ENCODE assay signal across 8 mouse cellular contexts in genomic region chr2:30469796-30470142, GRCm38 (mm10). TPM values are rescaled to one million over a fixed set of nuclear protein-coding genes. Genes with fewer than 3 reads are reported as not detected.
DNase-seq lines count a peak whose midpoint lies in the region; ATAC-seq and TF ChIP-seq lines count a peak whose summit lies in the region.

No protein-coding gene starts in this region.

- H3K9ac ChIP-seq in heart, adult 2 months (ENCODE audit: low read depth, low read length): peak overlapping the region; percentile 75
- peak overlapping the region; percentile 89 for H3K9ac ChIP-seq in kidney, embryonic 14.5 days (ENCODE audit: low read depth, low read length)
- H3K9ac ChIP-seq in limb, embryonic 13.5 days: peak overlapping the region; percentile 76
- peak overlapping the region; percentile 77 for H3K9ac ChIP-seq in midbrain, embryonic 13.5 days (replicated peaks)

- H3K27me3 ChIP-seq in heart, adult 2 months (ENCODE audit: control insufficient read depth, insufficient read depth, low read length): no peaks in the 10 kb centered on the region
- no peaks in the 10 kb centered on the region for H3K27me3 ChIP-seq in kidney, embryonic 14.5 days (ENCODE audit: control insufficient read depth, insufficient read depth, low read length)
- no peaks in the 10 kb centered on the region for H3K27me3 ChIP-seq in limb, embryonic 13.5 days
- H3K27me3 ChIP-seq in midbrain, embryonic 13.5 days: peaks cover 12% of the 10 kb centered on the region

- peak; percentile 6; the same call in 1 of the 2 replicates for ATAC-seq in kidney, embryonic 14.5 days (ENCODE audit: low FRiP score, low TSS enrichment)
- 0 out of 2 replicates have a peak, but pooled peaks have one; percentile 7 for ATAC-seq in limb, embryonic 13.5 days (ENCODE audit: low FRiP score, low read depth)
- peak; percentile 46 for ATAC-seq in midbrain, embryonic 13.5 days

- TF ChIP-seq POLR2A in heart, adult 2 months (IDR thresholded peaks at IDR 0.05; ENCODE audit: insufficient read depth, low read depth, low read length): 0 out of 2 replicates have a peak, but pooled peaks have one; percentile 15

- H3K36me3 ChIP-seq in heart, adult 2 months (ENCODE audit: control insufficient read depth, insufficient read depth, low read length): no peaks in the 10 kb centered on the region
- no peaks in the 10 kb centered on the region for H3K36me3 ChIP-seq in kidney, embryonic 14.5 days (ENCODE audit: control insufficient read depth, insufficient read depth, low read length)
- H3K36me3 ChIP-seq in limb, embryonic 13.5 days: no peaks in the 10 kb centered on the region
- no peaks in the 10 kb centered on the region for H3K36me3 ChIP-seq in midbrain, embryonic 13.5 days

- H3K4me1 ChIP-seq in heart, adult 2 months (ENCODE audit: control insufficient read depth, insufficient read depth, low read length): peaks cover 2% of the 10 kb centered on the region
- peaks cover 19% of the 10 kb centered on the region; the same call in 1 of the 2 replicates for H3K4me1 ChIP-seq in kidney, embryonic 14.5 days (ENCODE audit: control insufficient read depth, insufficient read depth, low read length)
- peaks cover 40% of the 10 kb centered on the region for H3K4me1 ChIP-seq in limb, embryonic 13.5 days
- H3K4me1 ChIP-seq in midbrain, embryonic 13.5 days (replicated peaks): peaks cover 38% of the 10 kb centered on the region

- DNase-seq in heart, adult 2 months: peak; percentile 83 to 85
- DNase-seq in heart, adult 9 months (ENCODE audit: low spot score in 2 of 2): no peak
- DNase-seq in embryo, embryonic 10.5 days (ENCODE audit: low spot score): peak; percentile 96
- DNase-seq in gastrocnemius, postnatal 36 days: peak; percentile 61 to 74
- DNase-seq in spleen, postnatal 10 days (ENCODE audit: low spot score in 2 of 2): peak; percentile 44 to 66

- TF ChIP-seq CTCF in heart, adult 2 months (IDR thresholded peaks at IDR 0.05): peak; percentile 65

- H3K4me3 ChIP-seq in heart, adult 2 months: peak overlapping the region; percentile 77
- peak overlapping the region; percentile 97 for H3K4me3 ChIP-seq in kidney, embryonic 14.5 days (ENCODE audit: low read length)
- H3K4me3 ChIP-seq in limb, embryonic 13.5 days: peak overlapping the region; percentile 97
- peak overlapping the region; percentile 83 for H3K4me3 ChIP-seq in midbrain, embryonic 13.5 days (replicated peaks)

- H3K79me2 ChIP-seq in heart, adult 2 months (replicated peaks; ENCODE audit: control insufficient read depth, insufficient read depth, low read length): no peaks in the 10 kb centered on the region

- under 1% methylated on average over 19 of the region's 19 CpGs for WGBS in heart, adult 2 months
- WGBS in kidney, embryonic 14.5 days: under 1% methylated on average over 19 of the region's 19 CpGs
- 0% methylated on average over 19 of the region's 19 CpGs for WGBS in limb, embryonic 13.5 days
- WGBS in midbrain, embryonic 13.5 days: 0% methylated on average over 19 of the region's 19 CpGs

- H3K27ac ChIP-seq in heart, adult 2 months: peak overlapping the region; percentile 98
- peak overlapping the region; percentile 97 for H3K27ac ChIP-seq in kidney, embryonic 14.5 days (ENCODE audit: low read depth, low read length)
- H3K27ac ChIP-seq in limb, embryonic 13.5 days: peak overlapping the region; percentile 98
- H3K27ac ChIP-seq in midbrain, embryonic 13.5 days: peak overlapping the region; percentile 77

- TF ChIP-seq EP300 in heart, adult 2 months (IDR thresholded peaks at IDR 0.05; ENCODE audit: insufficient read depth, low read depth, low read length): no peak

- H3K9me3 ChIP-seq in kidney, embryonic 14.5 days (ENCODE audit: control insufficient read depth, low read length): no peaks in the 10 kb centered on the region
- no peaks in the 10 kb centered on the region for H3K9me3 ChIP-seq in limb, embryonic 13.5 days
- H3K9me3 ChIP-seq in midbrain, embryonic 13.5 days: no peaks in the 10 kb centered on the region

- intact Hi-C loops in heart, adult 2 months (cut with DNase I): loop anchor here (1.0 kb wide), 3 partner anchors 28 to 325 kb away; no protein-coding TSS in a partner anchor
- intact Hi-C loops in gastrocnemius, postnatal 36 days (cut with DNase I): loop anchor here (2.0 to 5.0 kb wide), 2 partner anchors 123 to 325 kb away; no protein-coding TSS in a partner anchor

- peak overlapping the region; percentile 99 for H3K4me2 ChIP-seq in kidney, embryonic 14.5 days (replicated peaks; ENCODE audit: low read depth, low read length)
- H3K4me2 ChIP-seq in limb, embryonic 13.5 days (replicated peaks): peak overlapping the region; percentile 97
- H3K4me2 ChIP-seq in midbrain, embryonic 13.5 days (replicated peaks): peak overlapping the region; percentile 89

RNA-seq across cellular contexts. Expression of gene Ier5l, which starts 4.2 kb away (rescaled TPM):
- total RNA-seq in heart, adult 2 months (2021): 1 to 10 TPM; 2.8 to 3.0 TPM
- polyA plus RNA-seq in heart, adult 2 months (2012; rRNA removed): 3.4 and 5.6 TPM in 2 replicates
- total RNA-seq in gastrocnemius, postnatal 36 days (2021): 1 to 10 TPM; 1.7 TPM
- polyA plus RNA-seq in kidney, embryonic 14.5 days (2014; fragmentation: Nextera tagmentation; extraction: Ambion mirVana): 5.5 and 7.2 TPM in 2 replicates
- polyA plus RNA-seq in limb, embryonic 13.5 days (2015; fragmentation: Nextera tagmentation; extraction: Ambion mirVana): 2.9 and 3.0 TPM in 2 replicates
- polyA plus RNA-seq in midbrain, embryonic 13.5 days (2015; fragmentation: Nextera tagmentation; extraction: Ambion mirVana): 1.8 and 2.0 TPM in 2 replicates

RNA-seq across cellular contexts. Expression of gene Ptpa, which starts 53.9 kb away (rescaled TPM):
- total RNA-seq in heart, adult 2 months (2021): 10 to 100 TPM; 82.7 to 91.2 TPM
- 88.7 and 107 TPM in 2 replicates for polyA plus RNA-seq in heart, adult 2 months (2012; rRNA removed)
- 10 to 100 TPM; 55.1 to 58.9 TPM for total RNA-seq in gastrocnemius, postnatal 36 days (2021)
- polyA plus RNA-seq in kidney, embryonic 14.5 days (2014; fragmentation: Nextera tagmentation; extraction: Ambion mirVana): 92.3 and 96.0 TPM in 2 replicates
- polyA plus RNA-seq in limb, embryonic 13.5 days (2015; fragmentation: Nextera tagmentation; extraction: Ambion mirVana): 144 and 150 TPM in 2 replicates
- polyA plus RNA-seq in midbrain, embryonic 13.5 days (2015; fragmentation: Nextera tagmentation; extraction: Ambion mirVana): 128 and 134 TPM in 2 replicates

RNA-seq across cellular contexts. Expression of gene Crat, which starts 54.2 kb away (rescaled TPM):
- total RNA-seq in heart, adult 2 months (2021): 100 to 1,000 TPM; 452 to 542 TPM
- polyA plus RNA-seq in heart, adult 2 months (2012; rRNA removed): 695 and 713 TPM in 2 replicates
- 100 to 1,000 TPM; 356 to 381 TPM for total RNA-seq in gastrocnemius, postnatal 36 days (2021)
- 21.4 and 30.6 TPM in 2 replicates for polyA plus RNA-seq in kidney, embryonic 14.5 days (2014; fragmentation: Nextera tagmentation; extraction: Ambion mirVana)
- 28.0 and 31.1 TPM in 2 replicates for polyA plus RNA-seq in limb, embryonic 13.5 days (2015; fragmentation: Nextera tagmentation; extraction: Ambion mirVana)
- polyA plus RNA-seq in midbrain, embryonic 13.5 days (2015; fragmentation: Nextera tagmentation; extraction: Ambion mirVana): 18.5 and 21.9 TPM in 2 replicates

Comparison
In these comparisons a context has a peak if more than half of its experiments do, and no peak if none do; other contexts are left out.
1. DNase-seq: peak in heart, adult 2 months (2 of 2), embryo, embryonic 10.5 days (single experiment), gastrocnemius, postnatal 36 days (2 of 2) and spleen, postnatal 10 days (2 of 2); none in heart, adult 9 months (0 of 2).
2. RNA of gene Crat, which starts 54.2 kb away (polyA plus RNA-seq): 695 to 713 TPM in heart, adult 2 months; 28.0 to 31.1 TPM in limb, embryonic 13.5 days, 21.4 to 30.6 TPM in kidney, embryonic 14.5 days and 18.5 to 21.9 TPM in midbrain, embryonic 13.5 days; every median in the first group is over 10 times any median in the second.
3. Peak in every context shown above with its lines, with median percentiles within 50 percentile points of each other: H3K27ac ChIP-seq, H3K4me3 ChIP-seq, H3K9ac ChIP-seq, ATAC-seq and H3K4me2 ChIP-seq.